Mouse (Mus musculus) spleen, adult 2 months (tissue): Measurements from ENCODE around the gene Runx1. TPM values are rescaled to one million over a fixed set of nuclear protein-coding genes. Genes with fewer than 3 reads are reported as not detected.
A peak's percentile ranks its signal among the peaks of the same experiment; 100 is the strongest.

ENCODE experiments used
- DNase-seq, 2 experiments: peaks; one replicate each; pipeline versions ENCODE4 v3.0.0 to v3.0.0-alpha.2; 2012 to 2021; ENCODE audit warnings: low spot score in 2 of 2, low read depth in 1 of 2
- H3K27ac ChIP-seq: fragments of 200-500 bp; 2 replicates; pipeline ENCODE4 v1.5.1; 2012; ENCODE audit warnings: low read length, inconsistent platforms; ENCODE audit not compliant: insufficient read depth
- H3K27me3 ChIP-seq: fragments of 200-500 bp; 2 replicates; pipeline ENCODE4 v1.6.1; 2012; ENCODE audit warnings: mild to moderate bottlenecking, moderate library complexity, low read length, inconsistent platforms; ENCODE audit not compliant: control insufficient read depth, insufficient read depth
- H3K36me3 ChIP-seq: fragments of 200-500 bp; 2 replicates; pipeline ENCODE4 v1.6.1; 2012; ENCODE audit warnings: mild to moderate bottlenecking, low read length, inconsistent platforms; ENCODE audit not compliant: control insufficient read depth, insufficient read depth
- H3K4me1 ChIP-seq: fragments of 200-500 bp; 2 replicates; pipeline ENCODE4 v1.6.1; 2011; ENCODE audit warnings: inconsistent platforms; ENCODE audit not compliant: control insufficient read depth, insufficient read depth, insufficient read length
- H3K4me3 ChIP-seq: fragments of 200-500 bp; 2 replicates; pipeline ENCODE4 v1.5.1; 2011; ENCODE audit warnings: mild to moderate bottlenecking, inconsistent platforms; ENCODE audit not compliant: insufficient read depth, insufficient read length; ENCODE audit errors: extremely low read depth
- CTCF ChIP-seq: fragments of 200-500 bp; IDR thresholded peaks from 2 replicates; pipeline ENCODE4 v1.5.1; 2011; ENCODE audit warnings: mild to moderate bottlenecking, inconsistent platforms; ENCODE audit not compliant: insufficient read depth, insufficient read length, insufficient replicate concordance; ENCODE audit errors: extremely low read depth
- POLR2A ChIP-seq: fragments of 200-500 bp; IDR thresholded peaks from 2 replicates; pipeline ENCODE4 v1.6.1; 2011; ENCODE audit warnings: low read depth, low read length, inconsistent platforms
- WGBS: fragments of 180-500 bp; shearing (Covaris S2); methylation state at CpG from one replicate; pipeline ENCODE4 v1.1.7; 2018; 5-methylcytosine and 5-hydroxymethylcytosine counted together
- polyA plus RNA-seq: library from polyadenylated mRNA; depleted of rRNA; stranded (reverse); fragments of >200 nt; gene quantifications from 2 replicates; pipeline ENCODE4 v1.2.3, GENCODE M21; 2012

Runx1 gene
- polyA plus RNA-seq, 1 experiment: 26.7 TPM

DNA sequence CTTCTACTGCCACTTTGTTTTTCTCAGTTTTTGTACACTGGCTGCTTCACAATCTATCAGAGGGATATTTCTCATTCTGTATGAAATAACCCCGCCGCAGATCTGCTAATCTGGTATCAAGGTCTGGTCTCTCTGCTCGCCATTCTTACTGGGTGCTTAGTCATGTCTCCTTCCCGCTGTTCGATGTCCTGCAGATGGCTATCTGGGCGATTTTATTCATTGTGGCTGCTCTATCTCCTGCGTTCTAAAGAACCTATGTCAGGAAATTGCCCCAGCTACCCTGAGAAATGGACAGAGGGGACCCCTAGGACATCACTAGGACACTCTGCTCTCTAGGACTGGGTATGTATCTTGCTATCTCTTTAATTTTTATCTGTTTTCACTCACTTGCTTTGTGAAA, 135.2 kb downstream of the Runx1 start:
- Histone ChIP-seq H3K36me3 (peaks cover 13% of the 10 kb centered on the region), H3K4me1 (peaks cover under 1% of the 10 kb centered on the region), H3K4me3 (no peak overlapping the region), H3K27me3 (no peaks in the 10 kb centered on the region), H3K27ac (no peak overlapping the region)
- DNase-seq: no peak
- TF ChIP-seq POLR2A (no peak), CTCF (no peak)
- 79% methylated on average over 7 of the region's 7 CpGs for WGBS

DNA sequence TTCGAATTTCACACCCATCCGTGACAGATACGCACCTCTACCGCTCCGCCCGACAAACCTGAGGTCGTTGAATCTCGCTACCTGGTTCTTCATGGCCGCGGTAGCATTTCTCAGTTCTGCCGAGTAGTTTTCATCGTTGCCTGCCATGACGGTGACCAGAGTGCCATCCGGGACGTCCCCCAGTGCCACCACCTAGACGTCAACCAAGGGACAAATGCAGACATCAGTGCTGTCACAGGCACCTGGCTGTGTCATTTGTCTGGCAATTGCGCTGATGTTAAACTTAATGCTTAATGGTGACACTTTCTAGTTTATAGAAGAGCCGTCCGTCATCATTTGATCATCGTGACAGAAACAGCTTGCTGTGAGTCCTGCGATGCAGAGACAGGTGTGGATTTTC, 137.0 kb downstream of the Runx1 start:
- Histone ChIP-seq H3K27me3 (no peaks in the 10 kb centered on the region), H3K4me1 (no peaks in the 10 kb centered on the region), H3K27ac (no peak overlapping the region), H3K36me3 (peaks cover 20% of the 10 kb centered on the region), H3K4me3 (no peak overlapping the region)
- TF ChIP-seq POLR2A: no peak
- no peak for TF ChIP-seq CTCF
- WGBS: 97% methylated on average over 21 of the region's 21 CpGs
- DNase-seq: no peak

DNA sequence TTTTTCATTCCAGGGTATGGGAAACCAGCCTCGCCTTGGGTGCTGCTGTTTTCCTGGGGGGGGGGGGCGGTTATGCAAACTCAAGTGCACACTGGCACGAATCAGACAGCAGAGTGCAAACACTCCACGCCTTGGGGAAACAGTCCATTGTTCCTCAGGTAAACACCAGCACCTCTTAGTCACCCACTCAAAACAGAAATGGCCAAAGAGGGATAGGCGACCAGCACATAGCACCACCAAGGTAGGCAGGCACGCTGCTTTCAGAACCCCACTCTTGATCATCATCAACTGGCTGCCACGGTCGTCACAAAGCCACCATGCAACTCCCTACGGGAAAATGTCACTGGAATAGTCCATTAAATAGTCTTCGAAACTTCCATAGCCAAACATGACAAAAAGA, 139.0 kb downstream of the Runx1 start:
- DNase-seq: no peak
- no peak overlapping the region for H3K4me3 ChIP-seq
- no peaks in the 10 kb centered on the region for H3K4me1 ChIP-seq
- WGBS: 93% methylated on average over 10 of the region's 10 CpGs
- TF ChIP-seq POLR2A (no peak), CTCF (no peak)
- H3K27me3 ChIP-seq: no peaks in the 10 kb centered on the region
- peaks cover 17% of the 10 kb centered on the region for H3K36me3 ChIP-seq
- H3K27ac ChIP-seq: no peak overlapping the region

DNA sequence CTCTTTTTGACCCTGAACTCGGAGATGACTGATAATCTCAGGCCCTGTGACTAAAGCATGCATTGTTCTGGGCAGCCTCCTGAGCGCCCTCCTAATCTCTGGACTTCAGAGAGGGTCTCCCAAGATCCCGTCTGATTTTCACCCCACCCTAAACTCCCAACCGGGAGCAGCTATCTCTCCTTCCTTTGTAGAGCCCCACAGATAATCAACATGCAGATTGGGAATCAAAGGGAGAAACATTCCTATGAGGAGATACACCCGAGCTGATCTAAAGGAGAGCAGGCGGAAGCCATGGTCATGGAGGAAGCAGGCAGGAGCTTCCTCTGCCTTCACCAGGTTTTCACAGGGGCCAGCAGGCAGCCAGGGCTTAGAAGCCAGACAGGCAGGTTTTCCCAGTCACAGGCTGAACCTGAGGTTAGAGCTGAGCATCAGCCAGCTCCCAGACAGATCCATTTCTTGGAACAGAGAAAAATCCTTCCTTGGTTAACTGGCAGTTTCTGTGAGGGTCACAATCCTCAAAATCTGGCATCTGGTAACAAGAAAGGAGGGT, 140.1 kb downstream of the Runx1 start:
- peaks cover 17% of the 10 kb centered on the region for H3K36me3 ChIP-seq
- no peaks in the 10 kb centered on the region for H3K4me1 ChIP-seq

DNA sequence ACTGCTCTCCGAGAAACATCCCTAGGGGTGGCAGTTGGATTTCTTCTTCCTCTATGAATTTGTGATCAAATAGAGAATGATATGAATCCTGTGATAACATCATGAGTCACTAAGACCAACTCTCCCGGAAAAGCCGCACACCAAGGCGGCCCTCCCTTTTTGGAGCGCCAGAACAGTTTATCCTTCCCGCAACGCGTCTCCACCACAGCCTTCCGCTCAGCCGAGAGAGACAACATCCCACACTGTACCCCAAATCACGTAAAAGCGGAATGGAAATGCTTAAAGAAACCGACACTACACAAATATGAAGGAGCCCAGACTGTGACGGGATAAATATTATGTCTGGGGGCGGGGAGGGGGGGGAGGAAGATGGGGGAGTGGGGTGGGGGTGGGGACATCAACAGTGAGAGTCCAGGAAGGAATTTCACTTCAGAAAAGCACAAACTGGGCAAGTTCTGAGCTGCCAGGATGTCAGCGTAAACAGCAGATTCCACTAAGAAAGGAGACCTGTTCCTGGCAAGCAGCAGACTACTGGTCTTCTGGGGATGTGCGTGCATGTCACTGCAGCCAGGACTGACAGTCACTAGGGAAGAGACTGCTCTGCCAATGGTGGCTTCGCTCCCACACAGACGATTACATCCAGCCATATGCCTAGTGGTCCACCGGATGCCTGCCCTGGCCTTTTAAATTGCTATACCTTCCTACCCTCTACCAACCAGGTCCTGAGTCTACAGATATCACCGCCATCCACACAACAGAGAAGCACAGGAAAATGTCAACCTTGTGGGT, 141.3 kb downstream of the Runx1 start:
- WGBS: 91% methylated on average over 21 of the region's 21 CpGs
- Histone ChIP-seq H3K36me3 (peaks cover 15% of the 10 kb centered on the region), H3K4me1 (no peaks in the 10 kb centered on the region)

More for the DNA sequence above, 140.1 kb downstream of the Runx1 start:
- no peak overlapping the region for H3K27ac ChIP-seq
- TF ChIP-seq POLR2A (no peak), CTCF (no peak)
- no peak for DNase-seq
- no peak overlapping the region for H3K4me3 ChIP-seq
- WGBS: 89% methylated on average over 6 of the region's 6 CpGs
- H3K27me3 ChIP-seq: no peaks in the 10 kb centered on the region

DNA sequence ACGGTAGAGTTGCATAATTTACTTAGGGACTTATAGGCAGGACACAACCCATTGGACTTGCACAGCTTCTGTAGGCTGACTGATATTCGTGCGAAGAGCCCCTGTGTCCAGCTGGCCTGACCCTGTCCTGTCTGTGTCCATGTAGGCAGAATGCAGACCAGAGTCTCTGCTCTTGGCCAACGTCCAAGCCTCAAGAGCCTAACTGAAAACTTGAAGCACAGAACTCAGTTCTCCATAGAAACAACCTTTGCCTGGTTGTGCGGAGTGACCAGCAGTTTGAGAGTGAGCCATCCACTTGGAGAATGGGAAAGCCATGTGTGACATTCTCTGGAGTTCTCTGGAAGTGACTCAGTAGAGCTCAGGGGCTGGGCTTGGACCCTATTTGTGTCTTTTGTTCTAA, 149.3 kb downstream of the Runx1 start:
- 83% methylated on average over 5 of the region's 5 CpGs for WGBS
- H3K4me1 ChIP-seq: no peaks in the 10 kb centered on the region; the same call in 1 of the 2 replicates
- H3K27ac ChIP-seq: no peak overlapping the region

More for the DNA sequence above, 141.3 kb downstream of the Runx1 start:
- TF ChIP-seq POLR2A: no peak
- no peak overlapping the region for H3K4me3 ChIP-seq
- no peak for DNase-seq
- H3K27me3 ChIP-seq: no peaks in the 10 kb centered on the region
- no peak overlapping the region for H3K27ac ChIP-seq

DNA sequence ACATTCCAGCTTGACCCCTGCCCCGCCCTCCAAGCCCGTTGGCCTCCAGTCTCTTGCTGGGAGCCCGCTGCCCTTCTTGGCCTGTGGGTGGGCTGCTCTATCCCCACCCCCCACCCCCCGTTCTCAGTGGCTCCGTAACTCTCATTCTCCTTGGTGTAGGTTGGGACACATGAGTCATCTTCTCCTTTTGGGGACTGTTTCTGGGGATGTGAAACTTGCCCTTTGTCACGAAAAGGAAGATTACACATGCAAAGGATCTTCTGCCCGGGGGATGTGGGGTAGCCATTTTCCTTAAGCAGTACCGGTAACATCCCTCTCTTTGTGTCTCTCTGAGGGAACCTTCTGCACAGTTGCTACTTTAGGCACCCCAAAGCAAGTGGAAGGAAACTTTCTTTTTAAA, 150.3 kb downstream of the Runx1 start:
- 73% methylated on average over 8 of the region's 8 CpGs for WGBS
- Histone ChIP-seq H3K36me3 (peaks cover 3% of the 10 kb centered on the region), H3K27me3 (no peaks in the 10 kb centered on the region), H3K27ac (peak overlapping the region; percentile 18; the same call in 1 of the 2 replicates), H3K4me3 (no peak overlapping the region), H3K4me1 (no peaks in the 10 kb centered on the region; the same call in 1 of the 2 replicates)
- DNase-seq: no peak
- no peak for TF ChIP-seq POLR2A
- TF ChIP-seq CTCF: no peak

More for the DNA sequence above, 149.3 kb downstream of the Runx1 start:
- H3K27me3 ChIP-seq: no peaks in the 10 kb centered on the region
- no peak overlapping the region for H3K4me3 ChIP-seq
- H3K36me3 ChIP-seq: peaks cover 3% of the 10 kb centered on the region
- DNase-seq: no peak
- no peak for TF ChIP-seq POLR2A
- TF ChIP-seq CTCF: no peak
